In the genomic region with DNA sequence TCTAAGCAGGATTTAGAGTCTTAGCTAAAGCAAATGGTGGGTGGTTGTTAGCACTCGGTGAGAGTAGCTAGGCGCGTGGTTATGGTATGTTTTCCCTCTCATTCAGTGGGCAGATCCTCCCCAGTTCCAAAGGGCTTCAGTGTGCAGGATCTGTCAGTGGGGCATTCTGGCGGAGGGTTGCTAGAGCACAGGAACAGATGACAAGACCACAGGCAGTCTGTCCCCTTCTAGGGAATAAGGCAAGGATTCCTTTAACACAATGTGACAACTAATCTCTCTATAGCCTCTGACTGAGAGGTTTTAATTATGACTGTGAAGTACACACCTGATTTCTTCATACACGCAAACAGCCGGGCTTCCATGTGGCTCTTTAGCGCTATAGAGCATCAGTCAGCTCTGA, we compare ENCODE assay signal across 26 mouse cellular contexts.
"Had no signal": no experiment of that assay in that cellular context is flagged by ENCODE, and none has a peak within 500 bp of the region (broad histone marks: within the 10 kb centered on the region; RNA-seq: fewer than 3 reads in every experiment).

No protein-coding gene starts in this region.

- H3K4me3 ChIP-seq: heart, adult 2 months; heart, embryonic 13.5 days; heart, embryonic 15.5 days; hindbrain, embryonic 12.5 days; kidney, embryonic 15.5 days; limb, embryonic 13.5 days; limb, embryonic 15.5 days; liver, embryonic 12.5 days had no signal

- H3K36me3 ChIP-seq: heart, embryonic 13.5 days; heart, embryonic 15.5 days; hindbrain, embryonic 12.5 days; kidney, embryonic 15.5 days; limb, embryonic 13.5 days; limb, embryonic 15.5 days; liver, embryonic 12.5 days had no signal

- DNase-seq: gastrocnemius, postnatal 14 days; gastrocnemius, postnatal 36 days; heart, adult 11 months; heart, adult 2 months; heart, postnatal 14 days; heart, postnatal 36 days; kidney, adult 11 months; kidney, adult 2 months; kidney, adult 9 months; kidney, postnatal 14 days; kidney, postnatal 36 days; layer of hippocampus, adult 9-11 months; layer of hippocampus, postnatal 36 days; left cerebral cortex, postnatal 4 days had no signal

- H3K4me1 ChIP-seq: heart, embryonic 13.5 days; heart, embryonic 15.5 days; hindbrain, embryonic 12.5 days; kidney, embryonic 15.5 days; limb, embryonic 13.5 days; limb, embryonic 15.5 days; liver, embryonic 12.5 days had no signal

- H3K4me2 ChIP-seq: heart, embryonic 11.5 days; heart, embryonic 13.5 days; heart, embryonic 15.5 days; hindbrain, embryonic 12.5 days; hindbrain, embryonic 14.5 days; kidney, embryonic 15.5 days; limb, embryonic 13.5 days; limb, embryonic 15.5 days; liver, embryonic 12.5 days had no signal

- H3K9me3 ChIP-seq: heart, embryonic 15.5 days; kidney, embryonic 15.5 days; limb, embryonic 13.5 days; limb, embryonic 15.5 days; liver, embryonic 12.5 days had no signal

- H3K9ac ChIP-seq: heart, embryonic 13.5 days; heart, embryonic 15.5 days; hindbrain, embryonic 12.5 days; hindbrain, embryonic 14.5 days; kidney, embryonic 15.5 days; limb, embryonic 13.5 days; limb, embryonic 15.5 days; liver, embryonic 12.5 days; liver, embryonic 14.5 days had no signal

- H3K27ac ChIP-seq: heart, adult 2 months; heart, embryonic 13.5 days; heart, embryonic 15.5 days; hindbrain, embryonic 12.5 days; hindbrain, embryonic 14.5 days; kidney, embryonic 15.5 days; kidney, postnatal 0 days; limb, embryonic 13.5 days; limb, embryonic 15.5 days; liver, embryonic 12.5 days; liver, embryonic 14.5 days had no signal

- ATAC-seq: intestine, embryonic 16.5 days; liver, embryonic 12.5 days had no signal
